Mouse (Mus musculus) hindbrain, embryonic 16.5 days (tissue): ENCODE results near the gene Hoxb5. TPM values are rescaled to one million over a fixed set of nuclear protein-coding genes. Genes with fewer than 3 reads are reported as not detected.
A peak's percentile ranks its signal among the peaks of the same experiment; 100 is the strongest.

Experiments
- ATAC-seq: fragments of 200-750 bp; cut with Nextera tagmentation; 2 replicates; pipeline ENCODE4 v1.8.0; 2017; ENCODE audit warnings: moderate TSS enrichment, moderate library complexity
- H3K27ac ChIP-seq: fragments of 300-500 bp; sonication (generic); 2 replicates; pipeline ENCODE4 v1.5.1; 2014; ENCODE audit warnings: low read depth, mild to moderate bottlenecking, control low read depth, low read length, moderate library complexity
- H3K27me3 ChIP-seq: fragments of 300-500 bp; sonication (generic); replicated peaks from 2 replicates; pipeline ENCODE4 v1.6.1; 2014; ENCODE audit warnings: low read length; ENCODE audit not compliant: control insufficient read depth, insufficient read depth
- H3K36me3 ChIP-seq: fragments of 300-500 bp; sonication (generic); 2 replicates; pipeline ENCODE4 v1.6.1; 2014; ENCODE audit warnings: mild to moderate bottlenecking, low read length, moderate library complexity, mixed read lengths; ENCODE audit not compliant: control insufficient read depth, insufficient read depth
- H3K4me1 ChIP-seq: fragments of 300-500 bp; sonication (generic); 2 replicates; pipeline ENCODE4 v1.6.1; 2014; ENCODE audit warnings: low read depth, low read length; ENCODE audit not compliant: control insufficient read depth, insufficient read depth
- H3K4me2 ChIP-seq: fragments of 300-500 bp; sonication (generic); 2 replicates; pipeline ENCODE4 v1.6.1; 2014; ENCODE audit warnings: mild to moderate bottlenecking, low read length, control low read depth, moderate library complexity
- H3K4me3 ChIP-seq: fragments of 300-500 bp; sonication (generic); 2 replicates; pipeline ENCODE4 v1.5.1; 2014; ENCODE audit warnings: mild to moderate bottlenecking, low read length, control low read depth, moderate library complexity
- H3K9ac ChIP-seq: fragments of 300-500 bp; sonication (generic); 2 replicates; pipeline ENCODE4 v1.6.1; 2014; ENCODE audit warnings: low read depth, mild to moderate bottlenecking, control low read depth, low read length, moderate library complexity
- H3K9me3 ChIP-seq: fragments of 300-500 bp; sonication (generic); 2 replicates; pipeline ENCODE4 v1.6.1; 2014; ENCODE audit warnings: mild to moderate bottlenecking, low read length, moderate library complexity; ENCODE audit not compliant: control insufficient read depth
- WGBS: fragments of 180-500 bp; shearing (Covaris S2); extraction: QIAGEN DNeasy Blood & Tissue Kit; methylation state at CpG from one replicate; pipeline ENCODE4 v1.1.7; 2014; 5-methylcytosine and 5-hydroxymethylcytosine counted together
- polyA plus RNA-seq: library from polyadenylated mRNA; unstranded; fragments of >200 nt; fragmentation: Nextera tagmentation; extraction: Ambion mirVana; gene quantifications from 2 replicates; pipeline ENCODE4 v1.2.1, GENCODE M21; 2015

Hoxb5 gene
- polyA plus RNA-seq, 1 experiment from 2014 or later, result 133 TPM

DNA sequence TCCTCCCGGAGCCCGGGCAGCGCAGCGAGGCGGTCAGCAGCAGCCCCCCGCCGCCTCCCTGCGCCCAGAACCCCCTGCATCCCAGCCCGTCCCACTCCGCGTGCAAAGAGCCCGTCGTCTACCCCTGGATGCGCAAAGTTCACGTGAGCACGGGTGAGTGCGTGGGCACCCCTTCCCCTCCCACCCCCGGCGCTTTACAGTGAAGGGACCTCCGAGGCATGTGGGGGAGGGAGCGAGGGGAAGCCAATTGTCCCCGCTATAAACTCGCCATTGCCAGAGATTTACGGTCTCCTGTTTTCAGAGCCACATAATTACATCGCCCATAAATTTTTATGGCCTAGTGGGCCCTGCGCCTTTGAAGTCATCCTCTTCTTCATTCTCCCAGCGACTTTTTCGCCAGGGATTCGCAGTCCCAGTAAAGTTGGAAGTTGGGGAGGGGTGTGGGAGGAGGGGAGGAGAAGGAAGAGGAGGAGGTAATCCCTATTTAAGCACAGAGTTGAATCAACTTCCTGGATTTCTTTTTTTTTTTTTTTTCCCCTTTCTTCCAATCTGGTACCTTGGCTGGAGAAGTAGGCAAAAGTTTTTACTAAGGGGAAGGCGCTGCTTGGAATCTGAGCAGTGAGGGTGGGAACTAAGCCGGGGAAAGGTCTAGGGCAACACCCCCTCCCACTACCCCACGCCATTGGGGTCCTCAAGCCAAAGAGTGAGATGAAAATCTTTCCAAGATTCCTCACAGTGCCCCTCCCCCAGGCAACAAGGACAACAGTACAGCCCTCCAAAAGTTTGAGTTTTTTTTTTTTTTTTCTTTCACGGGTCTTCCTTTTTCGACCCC lies 16.2 kb downstream of the Hoxb5 start:
- Histone ChIP-seq H3K4me2 (peak overlapping the region; percentile 62), H3K27me3 (peaks cover 26% of the 10 kb centered on the region), H3K4me1 (no peaks in the 10 kb centered on the region; the same call in 1 of the 2 replicates), H3K27ac (peak overlapping the region; percentile 91), H3K4me3 (peak overlapping the region; percentile 48), H3K9ac (peak overlapping the region; percentile 73), H3K36me3 (no peaks in the 10 kb centered on the region), H3K9me3 (no peaks in the 10 kb centered on the region)
- 1% methylated on average over 34 of the region's 34 CpGs for WGBS
- peak; percentile 41 for ATAC-seq

DNA sequence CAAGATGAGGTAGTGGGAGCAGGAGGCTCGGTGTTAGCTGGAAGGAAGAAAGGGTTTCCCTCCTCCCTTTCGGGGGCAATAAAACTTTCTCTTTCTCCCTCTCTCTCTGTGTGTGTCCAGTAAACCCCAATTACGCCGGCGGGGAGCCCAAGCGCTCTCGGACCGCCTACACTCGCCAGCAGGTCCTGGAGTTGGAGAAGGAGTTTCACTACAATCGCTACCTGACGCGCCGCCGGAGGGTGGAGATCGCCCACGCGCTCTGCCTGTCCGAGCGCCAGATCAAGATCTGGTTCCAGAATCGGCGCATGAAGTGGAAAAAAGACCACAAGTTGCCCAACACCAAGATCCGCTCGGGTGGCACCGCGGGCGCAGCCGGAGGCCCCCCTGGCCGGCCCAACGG lies 16.8 kb downstream of the Hoxb5 start:
- no peak; the same call in 1 of the 2 replicates for ATAC-seq
- Histone ChIP-seq H3K4me2 (peak overlapping the region; percentile 62), H3K27me3 (peaks cover 25% of the 10 kb centered on the region), H3K9ac (peak overlapping the region; percentile 19), H3K4me1 (no peaks in the 10 kb centered on the region; the same call in 1 of the 2 replicates), H3K9me3 (no peaks in the 10 kb centered on the region), H3K27ac (peak overlapping the region; percentile 91), H3K4me3 (peak overlapping the region; percentile 48), H3K36me3 (no peaks in the 10 kb centered on the region)
- WGBS, result under 1% methylated on average over 29 of the region's 29 CpGs

DNA sequence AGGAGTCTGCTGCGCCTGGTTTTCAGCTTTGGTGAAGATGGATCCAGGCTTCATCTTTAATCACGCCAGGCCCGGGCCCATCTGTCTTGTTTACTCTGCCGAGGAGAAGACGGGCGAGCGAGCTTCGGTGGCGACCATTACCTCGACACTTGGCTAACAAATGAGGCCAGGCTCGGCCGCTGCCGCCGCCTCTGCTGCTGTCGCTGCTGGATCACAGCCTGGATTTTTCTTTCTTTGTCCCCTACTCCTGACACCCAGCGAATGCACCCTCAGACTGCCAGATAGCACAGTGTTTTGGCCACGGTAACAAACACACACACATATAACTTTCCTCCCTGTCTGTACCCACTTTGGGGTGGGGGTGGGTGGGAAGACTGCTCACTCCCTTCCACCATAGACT lies 17.6 kb downstream of the Hoxb5 start:
- H3K36me3 ChIP-seq, result no peaks in the 10 kb centered on the region
- peak overlapping the region; percentile 62 for H3K4me2 ChIP-seq
- H3K9me3 ChIP-seq, result no peaks in the 10 kb centered on the region
- ATAC-seq, result peak; percentile 26; the same call in 1 of the 2 replicates
- peaks cover 21% of the 10 kb centered on the region for H3K27me3 ChIP-seq
- H3K4me1 ChIP-seq, result no peaks in the 10 kb centered on the region; the same call in 1 of the 2 replicates
- peak overlapping the region; percentile 91 for H3K27ac ChIP-seq
- 4% methylated on average over 14 of the region's 17 CpGs for WGBS
- peak overlapping the region; percentile 56 for H3K9ac ChIP-seq
- H3K4me3 ChIP-seq, result peak overlapping the region; percentile 48

DNA sequence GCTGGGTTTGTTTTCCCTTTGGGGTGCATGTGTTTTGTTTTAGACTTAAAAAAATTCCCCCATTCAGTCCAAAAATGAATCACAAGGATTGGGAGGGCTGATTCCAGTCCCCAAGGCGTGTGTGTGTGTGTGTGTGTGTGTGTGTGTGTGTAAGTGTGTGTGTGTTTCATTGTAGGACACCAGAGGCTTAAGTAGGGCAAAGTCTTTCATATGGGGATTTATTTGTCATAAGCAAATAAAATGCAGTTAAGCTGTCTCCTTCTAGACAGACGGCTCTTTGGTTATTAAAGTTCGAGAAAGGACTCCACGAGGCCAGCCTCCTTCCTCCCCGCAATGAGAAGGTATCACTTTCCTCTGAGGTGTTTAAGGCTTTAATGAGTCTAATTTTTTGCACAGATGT lies 18.7 kb downstream of the Hoxb5 start:
- peak overlapping the region; percentile 11; the same call in 1 of the 2 replicates for H3K4me3 ChIP-seq
- peak overlapping the region; percentile 29 for H3K9ac ChIP-seq
- H3K4me1 ChIP-seq, result no peaks in the 10 kb centered on the region; the same call in 1 of the 2 replicates
- 7% methylated on average over 5 of the region's 5 CpGs for WGBS
- peak overlapping the region; percentile 62 for H3K4me2 ChIP-seq
- ATAC-seq, result no peak
- H3K27ac ChIP-seq, result peak overlapping the region; percentile 91
- H3K36me3 ChIP-seq, result no peaks in the 10 kb centered on the region
- H3K27me3 ChIP-seq, result peaks cover 13% of the 10 kb centered on the region
- H3K9me3 ChIP-seq, result no peaks in the 10 kb centered on the region

DNA sequence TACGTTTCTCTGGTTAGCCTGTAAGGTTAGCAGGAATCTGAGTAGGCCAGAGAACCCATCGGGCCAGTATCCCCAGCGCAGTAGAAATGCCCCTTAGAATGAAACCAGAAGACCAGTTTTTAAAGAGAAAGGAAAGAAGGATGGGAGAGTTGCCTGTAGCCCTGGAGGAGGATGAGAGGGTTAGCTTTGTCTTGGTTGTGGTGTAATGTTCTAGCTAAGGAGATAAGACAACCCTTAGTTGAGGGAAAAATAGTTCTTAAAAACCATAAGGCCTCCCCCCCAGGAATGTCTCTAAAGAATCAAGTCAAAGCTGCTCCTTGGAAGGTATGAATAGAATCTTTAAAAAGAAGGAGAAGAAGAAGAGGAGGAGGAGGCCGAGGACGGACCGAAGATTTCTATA lies 19.6 kb downstream of the Hoxb5 start:
- Histone ChIP-seq H3K9me3 (no peaks in the 10 kb centered on the region), H3K4me2 (peak overlapping the region; percentile 62), H3K27ac (peak overlapping the region; percentile 91), H3K4me3 (peak overlapping the region; percentile 8; the same call in 1 of the 2 replicates), H3K4me1 (no peaks in the 10 kb centered on the region; the same call in 1 of the 2 replicates), H3K9ac (no peak overlapping the region), H3K27me3 (peaks cover 18% of the 10 kb centered on the region), H3K36me3 (no peaks in the 10 kb centered on the region)
- whole genome bisulfite sequencing, result 5% methylated on average over 6 of the region's 6 CpGs
- no peak for ATAC-seq

DNA sequence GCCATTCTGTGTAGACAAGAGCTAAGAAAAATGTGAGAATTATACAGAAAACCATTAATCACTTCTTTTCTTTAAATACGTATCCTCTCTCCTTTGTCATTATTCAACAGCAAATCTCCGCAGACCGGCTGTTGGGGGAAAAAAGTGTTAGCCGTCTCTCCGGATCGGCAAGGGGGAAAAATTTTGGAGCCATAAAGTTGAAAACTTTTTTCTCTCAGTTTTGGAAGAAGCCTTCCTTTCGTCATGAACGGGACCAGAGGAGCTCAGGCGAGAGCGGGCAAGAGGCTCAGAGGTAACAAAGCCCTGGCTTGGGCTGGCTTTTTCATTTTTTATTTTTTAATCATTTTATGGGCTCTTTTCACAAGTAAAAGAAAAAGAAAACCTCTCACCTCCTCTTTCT lies 20.0 kb downstream of the Hoxb5 start, which contains the start of gene Hoxb3:
Gene Hoxb3, plus strand, starts transcription at position 173 of the 400 bp plus-strand sequence.
- Histone ChIP-seq H3K9me3 (no peaks in the 10 kb centered on the region), H3K4me1 (no peaks in the 10 kb centered on the region; the same call in 1 of the 2 replicates), H3K27ac (peak within 1 kb of the TSS; percentile 91), H3K27me3 (peaks cover 19% of the 10 kb centered on the region), H3K36me3 (no peaks in the 10 kb centered on the region), H3K4me3 (peak within 1 kb of the TSS; percentile 23), H3K9ac (peak within 1 kb of the TSS; percentile 54), H3K4me2 (peak within 1 kb of the TSS; percentile 62)
- WGBS, result 6% methylated on average over 10 of the region's 10 CpGs
- ATAC-seq, result no peak

DNA sequence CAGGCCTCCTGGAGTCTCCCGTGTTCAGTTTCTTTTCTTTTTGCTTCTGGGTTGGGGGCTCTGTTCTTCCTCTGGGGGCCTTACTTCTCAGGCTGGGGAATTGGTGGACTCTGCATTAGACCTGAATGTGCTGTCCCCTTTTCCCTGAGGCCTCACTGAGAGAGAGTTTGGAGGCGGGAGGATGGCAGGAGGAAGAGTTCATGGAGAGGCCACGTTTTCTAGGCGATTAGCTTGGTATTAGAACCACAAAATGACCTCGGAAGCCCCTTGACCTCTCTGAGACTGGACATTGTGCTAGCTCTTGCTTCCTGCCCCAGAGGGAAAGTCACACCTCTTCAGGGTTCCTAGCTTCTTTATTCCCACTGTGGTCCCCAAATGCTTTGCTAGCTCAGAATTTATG lies 21.0 kb downstream of the Hoxb5 start:
- H3K4me1 ChIP-seq, result no peaks in the 10 kb centered on the region
- H3K9ac ChIP-seq, result peak overlapping the region; percentile 54
- H3K27me3 ChIP-seq, result peaks cover 16% of the 10 kb centered on the region
- no peak for ATAC-seq
- peak overlapping the region; percentile 62 for H3K4me2 ChIP-seq
- peak overlapping the region; percentile 23 for H3K4me3 ChIP-seq
- H3K36me3 ChIP-seq, result no peaks in the 10 kb centered on the region
- 1% methylated on average over 5 of the region's 5 CpGs for WGBS
- H3K27ac ChIP-seq, result peak overlapping the region; percentile 74
- H3K9me3 ChIP-seq, result no peaks in the 10 kb centered on the region

DNA sequence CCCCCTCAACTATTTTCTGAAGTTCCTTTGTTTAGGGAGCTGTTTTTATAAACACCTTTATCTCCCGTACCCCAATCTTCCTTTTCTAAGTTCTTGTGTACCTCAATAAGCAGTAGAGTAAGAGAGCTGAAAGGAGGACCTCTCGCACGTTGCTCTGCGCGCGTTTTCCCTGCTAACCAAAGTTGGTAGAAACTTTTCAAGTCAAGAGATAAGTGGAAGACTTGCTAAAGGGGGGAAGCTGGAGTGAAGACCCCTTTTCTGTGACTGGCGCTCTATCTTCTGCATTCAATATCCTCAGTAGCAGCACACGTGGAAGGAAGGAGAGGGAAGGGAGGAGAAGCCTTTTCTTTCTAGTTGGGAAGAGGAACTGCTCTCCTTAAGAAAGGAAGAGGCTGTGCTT lies 21.8 kb downstream of the Hoxb5 start:
- no peak for ATAC-seq
- H3K9ac ChIP-seq, result peak overlapping the region; percentile 29; the same call in 1 of the 2 replicates
- 2% methylated on average over 8 of the region's 8 CpGs for WGBS
- peak overlapping the region; percentile 74 for H3K27ac ChIP-seq
- H3K4me2 ChIP-seq, result peak overlapping the region; percentile 62
- no peaks in the 10 kb centered on the region for H3K36me3 ChIP-seq
- no peaks in the 10 kb centered on the region for H3K4me1 ChIP-seq
- peaks cover 18% of the 10 kb centered on the region for H3K27me3 ChIP-seq
- H3K9me3 ChIP-seq, result no peaks in the 10 kb centered on the region
- peak overlapping the region; percentile 23 for H3K4me3 ChIP-seq

DNA sequence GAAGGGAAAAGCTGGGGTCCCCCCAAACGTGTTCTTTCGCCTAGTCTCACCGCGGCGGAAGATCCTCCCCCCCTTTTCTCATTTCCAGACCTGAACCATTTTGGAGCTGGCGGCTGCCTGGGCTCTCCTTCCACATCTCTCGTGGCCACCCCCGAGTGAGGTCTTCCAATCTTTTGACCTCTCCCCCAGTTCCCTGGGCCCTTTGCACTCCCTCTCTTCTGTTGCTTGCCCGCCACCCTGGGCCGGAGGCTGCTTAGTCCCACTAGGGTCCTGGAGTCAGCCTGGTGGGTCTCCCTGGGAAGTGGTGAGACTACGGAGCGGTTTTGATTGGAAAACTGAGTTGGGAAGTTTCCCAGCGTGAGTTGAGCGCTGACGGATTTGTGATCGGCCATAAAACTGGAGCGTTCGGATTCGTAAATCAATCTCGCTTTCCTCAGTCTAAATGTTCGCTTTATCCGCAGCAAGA lies 22.6 kb downstream of the Hoxb5 start:
- peak overlapping the region; percentile 62 for H3K4me2 ChIP-seq
- no peaks in the 10 kb centered on the region for H3K36me3 ChIP-seq
- peaks cover 22% of the 10 kb centered on the region for H3K27me3 ChIP-seq
- ATAC-seq, result no peak
- WGBS, result 3% methylated on average over 22 of the region's 22 CpGs
- H3K9ac ChIP-seq, result peak overlapping the region; percentile 29
- peak overlapping the region; percentile 23 for H3K4me3 ChIP-seq
- no peaks in the 10 kb centered on the region for H3K4me1 ChIP-seq
- no peaks in the 10 kb centered on the region for H3K9me3 ChIP-seq
- H3K27ac ChIP-seq, result peak overlapping the region; percentile 74
